Mouse (Mus musculus) G1E (cell line): ENCODE measurements at regions not wholly inside any gene's neighbourhood (a gene's known extent, or its start where the extent isn't known, plus 50 kb on each side); places are given as distances from the start of the nearest gene placed in this dataset.

Source experiments
- ATAC-seq: 2 replicates; pipeline ENCODE4 v1.8.0; 2016; ENCODE audit warnings: mild to moderate bottlenecking; ENCODE audit not compliant: insufficient number of reproducible peaks, poor library complexity, low FRiP score, severe bottlenecking; ENCODE audit errors: extremely low read depth
- DNase-seq: peaks from one replicate; pipeline ENCODE4 v3.0.0; 2012; ENCODE audit warnings: low spot score
- H3K27me3 ChIP-seq: 2 replicates; pipeline ENCODE4 v1.6.1; 2012; ENCODE audit warnings: mild to moderate bottlenecking, low read length, inconsistent platforms; ENCODE audit not compliant: insufficient read depth
- H3K36me3 ChIP-seq: replicated peaks from 2 replicates; pipeline ENCODE3; 2012; ENCODE audit warnings: mild to moderate bottlenecking, inconsistent platforms
- H3K4me1 ChIP-seq: 2 replicates; pipeline ENCODE4 v1.6.1; 2012; ENCODE audit warnings: low read depth, low read length, inconsistent platforms, mixed read lengths; ENCODE audit not compliant: insufficient read depth
- H3K4me3 ChIP-seq: 2 replicates; pipeline ENCODE4 v1.5.1; 2012; ENCODE audit warnings: low read depth, mild to moderate bottlenecking, inconsistent platforms, low read length, moderate library complexity, mixed read lengths
- H3K9me3 ChIP-seq: replicated peaks from 2 replicates; pipeline ENCODE4 v1.6.1; 2012; ENCODE audit warnings: inconsistent platforms
- CTCF ChIP-seq: IDR thresholded peaks from 2 replicates; pipeline ENCODE4 v1.5.1; 2012; ENCODE audit warnings: low read depth, low read length, inconsistent platforms, mixed read lengths
- GATA1 ChIP-seq: IDR thresholded peaks from 2 replicates; pipeline ENCODE4 v1.6.1; 2012; ENCODE audit warnings: borderline replicate concordance, low read length, inconsistent platforms, mixed read lengths
- GATA2 ChIP-seq: IDR thresholded peaks from 2 replicates; pipeline ENCODE4 v1.6.1; 2012; ENCODE audit warnings: low read depth, low read length, inconsistent platforms, borderline replicate concordance
- POLR2AphosphoS5 ChIP-seq: IDR thresholded peaks from 2 replicates; pipeline ENCODE4 v1.6.1; 2012; ENCODE audit warnings: low read depth, low read length, inconsistent platforms; ENCODE audit not compliant: insufficient replicate concordance
- TAL1 ChIP-seq: conservative IDR thresholded peaks from 2 replicates; pipeline ENCODE4 v1.6.1; 2012; ENCODE audit warnings: low read depth, low read length, inconsistent platforms, mixed read lengths

DNA sequence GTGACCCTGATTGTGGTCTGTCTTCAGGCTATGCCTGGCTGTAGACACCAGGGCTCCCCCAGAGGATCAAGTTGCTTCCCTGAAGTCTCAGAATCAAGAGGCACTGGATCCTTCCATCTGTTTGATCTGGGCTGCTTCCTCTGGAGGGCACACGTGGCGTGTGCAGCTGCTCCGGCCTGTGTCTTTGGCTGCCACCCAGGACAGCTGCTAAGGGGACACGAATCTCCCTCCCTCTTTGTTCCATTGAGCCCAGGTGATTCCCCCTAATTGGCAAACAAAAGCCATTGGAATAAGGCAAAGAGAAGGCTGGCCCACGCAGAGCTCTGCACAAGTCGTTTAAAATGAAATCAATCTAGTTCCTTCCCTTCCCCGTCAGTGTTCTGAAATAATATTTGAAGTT lies 170.7 kb upstream of the Gas1 start:
- no peaks in the 10 kb centered on the region for H3K36me3 ChIP-seq
- no peak for TF ChIP-seq POLR2AphosphoS5
- TF ChIP-seq CTCF: no peak
- TF ChIP-seq TAL1: no peak
- no peak for TF ChIP-seq GATA2
- H3K4me3 ChIP-seq: no peak overlapping the region
- ATAC-seq (no peak), DNase-seq (no peak)
- H3K4me1 ChIP-seq: no peaks in the 10 kb centered on the region
- no peaks in the 10 kb centered on the region for H3K27me3 ChIP-seq
- peaks cover 55% of the 10 kb centered on the region for H3K9me3 ChIP-seq

DNA sequence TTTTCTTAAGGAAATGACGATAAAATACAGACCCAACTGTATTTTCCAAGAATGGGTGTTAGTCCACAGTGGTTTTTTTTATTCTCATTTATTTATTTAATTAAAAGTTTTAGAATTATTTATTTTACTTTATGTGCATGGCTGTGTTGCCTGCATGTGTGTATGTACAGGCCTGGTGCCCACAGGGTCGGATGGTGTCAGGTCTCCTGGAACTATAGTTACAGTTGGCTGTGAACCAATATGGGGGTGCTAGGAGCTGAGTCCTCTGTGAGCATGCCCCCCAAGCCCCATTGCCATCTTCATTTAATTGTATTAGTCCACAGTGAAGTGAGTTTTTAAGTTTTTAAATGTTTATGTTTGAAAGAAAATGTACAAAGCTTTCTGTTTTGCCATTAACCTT lies 171.3 kb upstream of the Gas1 start:
- H3K4me1 ChIP-seq: no peaks in the 10 kb centered on the region
- no peak for ATAC-seq
- H3K27me3 ChIP-seq: no peaks in the 10 kb centered on the region
- H3K4me3 ChIP-seq: no peak overlapping the region
- no peak for DNase-seq
- no peak for TF ChIP-seq POLR2AphosphoS5
- no peak for TF ChIP-seq CTCF
- no peak for TF ChIP-seq GATA2
- TF ChIP-seq GATA1: no peak
- H3K9me3 ChIP-seq: peaks cover 52% of the 10 kb centered on the region
- H3K36me3 ChIP-seq: no peaks in the 10 kb centered on the region

DNA sequence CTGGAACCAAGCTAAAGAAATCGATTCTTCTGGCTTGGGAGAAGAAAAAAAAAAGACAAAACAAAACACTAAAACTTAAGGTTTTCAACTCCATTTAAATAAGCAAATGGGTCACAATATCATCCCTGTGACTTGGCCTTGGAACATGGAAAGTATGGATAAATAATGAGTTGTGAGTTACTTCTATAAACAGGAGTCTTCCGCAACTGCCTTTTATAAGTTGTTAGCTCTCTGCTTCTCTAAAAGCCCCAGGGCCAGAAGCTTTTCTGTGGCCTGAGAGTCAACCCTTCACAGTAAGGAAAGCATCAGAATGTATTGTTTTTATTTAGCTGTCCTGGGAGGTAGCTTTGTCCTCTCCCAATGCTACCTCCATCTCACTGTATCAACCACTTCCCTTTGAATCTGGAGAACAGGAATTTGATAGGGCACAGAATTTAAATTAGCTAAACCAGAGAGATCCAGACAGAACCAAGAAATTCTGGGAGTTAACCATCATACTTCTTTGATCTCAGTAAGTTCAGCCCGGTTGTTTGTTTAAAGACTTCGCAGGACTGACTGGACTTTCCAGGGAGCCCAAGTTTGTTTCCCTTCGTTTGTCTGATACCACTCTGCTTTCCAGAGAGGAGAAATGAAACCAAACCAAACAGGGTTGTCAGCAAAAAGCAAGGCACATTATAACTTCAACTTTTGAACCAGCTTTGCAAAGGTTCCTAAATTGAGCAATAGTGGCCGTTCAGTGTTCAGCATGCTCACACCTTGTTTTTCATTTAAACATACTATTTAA lies 178.7 kb upstream of the Gas1 start:
- Histone ChIP-seq H3K27me3 (no peaks in the 10 kb centered on the region), H3K4me1 (no peaks in the 10 kb centered on the region), H3K36me3 (no peaks in the 10 kb centered on the region), H3K9me3 (peaks cover 36% of the 10 kb centered on the region), H3K4me3 (no peak overlapping the region)
- TF ChIP-seq TAL1 (no peak), POLR2AphosphoS5 (no peak), GATA1 (no peak), CTCF (no peak), GATA2 (no peak)
- ATAC-seq: no peak
- no peak for DNase-seq

DNA sequence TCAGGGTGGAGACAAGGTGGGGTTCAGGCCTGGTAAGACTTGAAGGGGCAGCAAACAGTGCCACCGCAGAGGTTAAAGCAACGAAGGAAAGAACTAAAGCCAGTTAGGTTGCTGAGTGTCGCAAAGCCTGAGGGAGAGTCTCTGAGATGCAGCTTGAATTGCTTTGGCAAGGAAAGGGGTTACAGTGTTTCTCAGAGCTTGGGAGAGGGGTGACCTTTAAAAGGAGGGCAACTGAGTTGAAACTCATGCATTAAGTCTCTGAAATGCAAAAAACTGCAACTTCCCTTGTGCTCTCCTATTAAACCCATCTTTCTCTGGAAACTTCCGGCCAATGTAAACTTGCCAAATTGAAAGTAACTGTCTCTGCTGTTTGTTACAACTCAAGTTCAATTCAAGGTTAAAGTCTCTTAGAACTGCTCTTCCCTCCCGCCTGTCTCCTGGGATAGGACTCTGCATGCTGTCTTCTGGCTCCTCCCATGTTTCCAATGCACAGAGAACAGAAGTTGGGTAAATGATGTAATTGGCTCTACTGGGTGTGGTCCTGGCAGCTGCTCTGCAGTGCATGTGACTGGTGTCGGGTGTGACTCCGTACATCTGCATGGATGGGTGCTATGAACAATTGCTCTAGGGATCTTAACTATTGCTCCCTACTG lies 181.4 kb upstream of the Gas1 start:
- H3K27me3 ChIP-seq: no peaks in the 10 kb centered on the region
- no peak overlapping the region for H3K4me3 ChIP-seq
- DNase-seq (no peak), ATAC-seq (no peak)
- peaks cover 32% of the 10 kb centered on the region for H3K9me3 ChIP-seq
- TF ChIP-seq GATA1: no peak
- no peak for TF ChIP-seq GATA2
- no peak for TF ChIP-seq CTCF
- no peak for TF ChIP-seq TAL1
- no peak for TF ChIP-seq POLR2AphosphoS5
- no peaks in the 10 kb centered on the region for H3K36me3 ChIP-seq
- H3K4me1 ChIP-seq: no peaks in the 10 kb centered on the region

DNA sequence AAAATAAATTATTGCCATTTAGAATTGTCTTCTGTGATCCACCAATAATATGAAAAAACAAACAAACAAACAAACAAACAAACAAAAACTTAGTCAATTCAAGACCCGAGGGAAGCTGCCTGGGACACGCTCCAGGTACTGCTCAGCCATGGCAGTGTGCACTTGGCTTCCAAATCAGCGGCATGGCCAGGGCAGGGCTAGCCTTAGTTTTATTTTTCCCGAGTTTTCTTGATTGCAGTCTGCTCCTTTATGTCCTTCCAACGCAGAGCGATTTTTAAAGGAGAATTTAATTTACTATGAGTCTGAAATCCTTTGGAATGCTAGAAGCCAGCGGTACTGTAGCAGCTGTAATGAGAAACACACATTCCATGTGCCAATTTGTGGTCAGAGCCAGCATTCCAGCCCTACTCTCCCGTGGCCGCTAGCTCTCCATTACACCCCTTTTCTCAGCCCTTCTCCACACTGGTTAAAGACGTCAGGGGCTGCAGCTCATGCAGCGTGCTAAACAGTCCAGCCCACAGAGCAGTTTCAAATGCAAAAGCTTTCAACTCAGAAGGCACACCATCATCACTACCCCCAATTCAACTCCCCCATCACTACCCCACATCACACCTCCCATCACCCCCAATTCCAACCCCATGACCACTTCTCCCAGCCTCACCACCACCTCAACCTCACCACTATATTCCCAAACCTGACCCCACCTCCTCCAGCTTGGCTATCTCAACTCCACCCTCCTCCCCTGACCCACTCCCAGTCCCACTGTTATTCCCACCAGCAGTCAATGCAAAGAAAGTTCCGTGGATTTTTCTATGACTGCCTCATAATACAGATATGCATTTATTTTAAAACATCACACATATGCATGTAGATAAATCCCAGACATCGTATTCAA lies 187.9 kb upstream of the Gas1 start:
- H3K27me3 ChIP-seq: no peaks in the 10 kb centered on the region
- no peaks in the 10 kb centered on the region for H3K36me3 ChIP-seq
- no peak for DNase-seq
- no peaks in the 10 kb centered on the region for H3K4me1 ChIP-seq
- H3K9me3 ChIP-seq: peaks cover 50% of the 10 kb centered on the region
- no peak for ATAC-seq
- TF ChIP-seq TAL1 (no peak), CTCF (no peak), GATA2 (no peak), POLR2AphosphoS5 (no peak), GATA1 (no peak)
- H3K4me3 ChIP-seq: no peak overlapping the region

DNA sequence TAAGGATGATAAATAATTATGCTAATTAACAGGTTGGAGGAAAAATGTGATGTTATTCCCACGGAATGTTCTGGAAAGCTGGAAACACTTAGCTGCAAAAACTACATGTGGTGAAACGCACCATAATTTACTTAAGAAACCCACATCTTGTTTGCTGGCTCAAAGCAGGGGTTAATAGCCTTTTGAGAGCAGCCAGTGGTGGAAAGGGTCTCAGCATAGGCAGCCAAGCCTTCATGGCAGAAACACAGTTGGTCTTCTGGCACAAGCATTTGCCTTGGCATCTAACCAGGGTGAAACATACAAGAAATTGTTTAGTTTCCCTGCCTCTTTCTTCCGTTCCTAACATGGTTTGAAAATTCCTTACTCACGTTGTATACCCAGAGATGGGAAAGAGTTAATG lies 192.1 kb upstream of the Gas1 start:
- Histone ChIP-seq H3K27me3 (no peaks in the 10 kb centered on the region), H3K4me1 (no peaks in the 10 kb centered on the region), H3K4me3 (no peak overlapping the region), H3K36me3 (no peaks in the 10 kb centered on the region), H3K9me3 (peaks cover 55% of the 10 kb centered on the region)
- no peak for ATAC-seq
- no peak for TF ChIP-seq GATA1
- TF ChIP-seq GATA2: no peak
- no peak for TF ChIP-seq TAL1
- no peak for TF ChIP-seq CTCF
- TF ChIP-seq POLR2AphosphoS5: no peak
- DNase-seq: no peak
